Mouse (Mus musculus): Measurements from ENCODE around the gene Cacna1d. TPM values are rescaled to one million over a fixed set of nuclear protein-coding genes. Genes with fewer than 3 reads are reported as not detected.

The Cacna1d gene
- polyA plus RNA-seq, 1 experiment from 2014 or later, result 1.5 TPM

DNA sequence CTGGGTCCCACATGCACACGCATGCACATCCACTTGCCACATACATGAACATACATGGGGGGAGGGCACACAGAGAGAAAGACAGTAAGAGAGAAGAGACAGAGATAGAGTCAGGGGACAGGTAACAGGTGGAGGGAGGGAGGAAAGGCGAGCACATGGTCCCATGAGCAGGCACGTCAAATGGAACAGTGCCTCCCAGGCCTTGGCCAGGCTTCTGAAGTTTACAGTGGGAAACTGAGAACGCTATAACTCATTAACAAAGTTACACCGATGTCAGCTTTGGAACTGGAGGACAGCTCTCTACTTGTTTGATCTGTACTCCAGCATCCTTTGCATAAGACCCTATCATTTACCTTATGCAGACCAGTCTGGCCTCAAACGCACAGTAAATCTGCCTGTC, 16.8 kb downstream of the Cacna1d start:
- no peaks in the 10 kb centered on the region for H3K27me3 ChIP-seq (replicated peaks; ENCODE audit: control insufficient read depth, insufficient read depth, low read length)
- H3K27ac ChIP-seq (ENCODE audit: low read depth, low read length), result no peak overlapping the region
- TF ChIP-seq CTCF (IDR thresholded peaks at IDR 0.05; ENCODE audit: low read depth), result no peak
- ATAC-seq, result no peak
- H3K9ac ChIP-seq (ENCODE audit: low read depth, low read length), result no peak overlapping the region
- H3K4me1 ChIP-seq (replicated peaks; ENCODE audit: control insufficient read depth, insufficient read depth, low read length), result no peaks in the 10 kb centered on the region
- H3K4me2 ChIP-seq (replicated peaks; ENCODE audit: low read depth), result no peak overlapping the region
- H3K36me3 ChIP-seq (ENCODE audit: control insufficient read depth, insufficient read depth), result no peaks in the 10 kb centered on the region
- 80% methylated on average over 6 of the region's 6 CpGs for WGBS
- no peak overlapping the region for H3K4me3 ChIP-seq (ENCODE audit: low read depth, low read length)
- H3K9me3 ChIP-seq (ENCODE audit: control insufficient read depth), result no peaks in the 10 kb centered on the region

DNA sequence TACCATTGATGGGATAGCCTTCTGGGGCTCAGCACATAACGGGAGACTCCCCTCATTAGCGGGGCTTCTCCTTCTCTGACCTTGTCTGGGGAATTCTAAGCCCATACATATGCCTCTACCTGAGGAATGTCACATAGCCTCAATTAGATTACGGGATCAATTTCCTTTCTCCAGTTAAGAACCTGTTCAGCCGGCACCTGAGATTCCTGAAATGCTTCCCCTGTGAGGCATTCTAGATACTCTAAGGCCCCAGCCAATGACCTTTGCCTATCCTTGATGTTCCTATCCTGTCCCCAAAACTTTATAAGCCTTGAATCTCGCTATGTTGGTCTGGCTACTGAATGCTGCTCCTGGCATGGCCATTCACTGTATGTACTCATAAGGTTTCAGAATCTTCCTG, 17.6 kb downstream of the Cacna1d start:
- no peaks in the 10 kb centered on the region for H3K36me3 ChIP-seq (ENCODE audit: control insufficient read depth, insufficient read depth)
- whole genome bisulfite sequencing, result 35% methylated on average over 5 of the region's 5 CpGs
- H3K9ac ChIP-seq (ENCODE audit: low read depth, low read length), result no peak overlapping the region
- H3K4me1 ChIP-seq (replicated peaks; ENCODE audit: control insufficient read depth, insufficient read depth, low read length), result no peaks in the 10 kb centered on the region
- no peaks in the 10 kb centered on the region for H3K9me3 ChIP-seq (ENCODE audit: control insufficient read depth)
- H3K27me3 ChIP-seq (replicated peaks; ENCODE audit: control insufficient read depth, insufficient read depth, low read length), result no peaks in the 10 kb centered on the region
- TF ChIP-seq CTCF (IDR thresholded peaks at IDR 0.05; ENCODE audit: low read depth), result no peak
- no peak overlapping the region for H3K4me2 ChIP-seq (replicated peaks; ENCODE audit: low read depth)
- no peak overlapping the region for H3K4me3 ChIP-seq (ENCODE audit: low read depth, low read length)
- H3K27ac ChIP-seq (ENCODE audit: low read depth, low read length), result no peak overlapping the region
- no peak for ATAC-seq

DNA sequence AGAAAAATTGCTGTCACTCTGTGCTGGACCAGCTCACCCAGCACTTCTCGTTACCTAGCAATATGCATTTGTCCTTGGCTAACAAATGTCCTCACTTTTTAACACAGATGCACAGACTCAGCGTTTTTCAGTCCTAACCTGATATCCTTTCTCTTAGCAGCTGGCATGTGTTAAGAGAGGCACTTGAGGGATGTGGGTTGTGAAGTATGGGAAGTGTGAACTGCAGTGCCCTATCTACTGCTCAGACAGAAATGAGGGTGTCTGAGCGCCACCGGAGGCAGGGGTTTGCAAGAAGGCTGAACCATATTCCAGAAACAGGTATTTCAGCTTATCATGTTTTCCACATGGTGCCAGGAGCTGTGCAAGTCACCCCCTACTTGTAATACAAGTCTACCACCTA, 27.9 kb downstream of the Cacna1d start:
- Histone ChIP-seq H3K4me2 (replicated peaks; ENCODE audit: low read depth) (no peak overlapping the region), H3K9me3 (ENCODE audit: control insufficient read depth) (no peaks in the 10 kb centered on the region), H3K27ac (ENCODE audit: low read depth, low read length) (no peak overlapping the region), H3K9ac (ENCODE audit: low read depth, low read length) (no peak overlapping the region), H3K36me3 (ENCODE audit: control insufficient read depth, insufficient read depth) (no peaks in the 10 kb centered on the region), H3K27me3 (replicated peaks; ENCODE audit: control insufficient read depth, insufficient read depth, low read length) (no peaks in the 10 kb centered on the region; the same call in 1 of the 2 replicates), H3K4me3 (ENCODE audit: low read depth, low read length) (no peak overlapping the region), H3K4me1 (replicated peaks; ENCODE audit: control insufficient read depth, insufficient read depth, low read length) (no peaks in the 10 kb centered on the region)
- TF ChIP-seq CTCF (IDR thresholded peaks at IDR 0.05; ENCODE audit: low read depth), result no peak
- WGBS, result 81% methylated on average over 4 of the region's 4 CpGs
- ATAC-seq, result no peak

DNA sequence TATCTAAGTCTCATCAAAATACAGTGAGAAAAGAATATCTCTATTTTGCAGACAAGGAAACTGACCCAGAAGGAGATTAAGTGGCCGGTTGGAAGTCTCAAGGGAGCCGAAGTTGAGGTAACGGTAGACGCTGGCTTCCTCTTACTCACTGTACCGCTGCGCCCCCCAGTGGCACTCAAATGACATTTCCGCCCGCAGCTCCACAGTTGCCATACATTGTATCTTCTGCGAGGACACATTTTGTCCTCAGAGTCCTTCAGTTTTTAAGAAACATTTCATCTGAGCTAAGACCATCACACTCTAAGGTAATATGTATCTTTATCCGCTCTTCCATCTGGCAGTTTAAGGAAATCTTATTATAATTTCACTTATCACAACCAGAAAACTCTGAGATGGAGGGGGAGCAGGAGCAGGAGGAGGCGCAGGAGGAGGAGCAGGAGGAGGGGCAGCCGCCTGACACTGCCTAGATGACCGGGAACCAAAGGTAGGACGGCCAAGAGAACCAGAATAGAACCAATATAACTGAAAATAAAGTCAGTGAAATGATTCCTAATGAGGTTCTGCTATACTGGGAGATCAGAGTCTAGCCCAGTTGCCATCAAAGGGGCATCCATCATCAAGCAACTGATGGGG, 31.2 kb downstream of the Cacna1d start:
- no peak overlapping the region for H3K4me2 ChIP-seq (replicated peaks; ENCODE audit: low read depth)
- H3K4me1 ChIP-seq (replicated peaks; ENCODE audit: control insufficient read depth, insufficient read depth, low read length), result no peaks in the 10 kb centered on the region
- H3K9me3 ChIP-seq (ENCODE audit: control insufficient read depth), result no peaks in the 10 kb centered on the region
- WGBS, result 5% methylated on average over 14 of the region's 14 CpGs
- H3K27ac ChIP-seq (ENCODE audit: low read depth, low read length), result no peak overlapping the region
- H3K27me3 ChIP-seq (replicated peaks; ENCODE audit: control insufficient read depth, insufficient read depth, low read length), result no peaks in the 10 kb centered on the region; the same call in 1 of the 2 replicates
- no peak overlapping the region for H3K4me3 ChIP-seq (ENCODE audit: low read depth, low read length)
- no peak overlapping the region for H3K9ac ChIP-seq (ENCODE audit: low read depth, low read length)
- H3K36me3 ChIP-seq (ENCODE audit: control insufficient read depth, insufficient read depth), result no peaks in the 10 kb centered on the region
- ATAC-seq, result no peak
- TF ChIP-seq CTCF (IDR thresholded peaks at IDR 0.05; ENCODE audit: low read depth), result peak; percentile 96

DNA sequence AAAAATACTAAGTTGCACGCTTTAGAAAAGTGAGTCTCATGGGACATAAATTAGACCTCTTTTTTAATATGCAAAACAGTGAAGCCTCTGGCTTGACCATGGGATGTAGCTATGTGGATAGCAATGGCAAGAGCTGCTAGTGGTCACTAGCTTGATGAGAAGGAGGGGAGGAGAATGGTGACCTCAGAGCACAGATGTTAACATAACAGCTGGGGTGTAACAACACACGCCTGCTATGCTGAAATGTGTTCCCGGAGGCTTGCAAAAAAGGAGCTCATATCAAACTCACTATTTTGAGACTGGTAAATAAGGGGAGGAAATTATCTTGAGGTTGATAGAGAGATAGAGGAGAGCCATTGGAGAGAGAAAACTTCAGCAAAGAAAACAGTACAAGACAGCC, 32.4 kb downstream of the Cacna1d start:
- no peaks in the 10 kb centered on the region; the same call in 1 of the 2 replicates for H3K27me3 ChIP-seq (replicated peaks; ENCODE audit: control insufficient read depth, insufficient read depth, low read length)
- ATAC-seq, result no peak
- no peaks in the 10 kb centered on the region for H3K4me1 ChIP-seq (replicated peaks; ENCODE audit: control insufficient read depth, insufficient read depth, low read length)
- 74% methylated on average over 3 of the region's 3 CpGs for WGBS
- no peaks in the 10 kb centered on the region for H3K9me3 ChIP-seq (ENCODE audit: control insufficient read depth)
- no peak overlapping the region for H3K4me2 ChIP-seq (replicated peaks; ENCODE audit: low read depth)
- no peaks in the 10 kb centered on the region for H3K36me3 ChIP-seq (ENCODE audit: control insufficient read depth, insufficient read depth)
- H3K4me3 ChIP-seq (ENCODE audit: low read depth, low read length), result no peak overlapping the region
- H3K27ac ChIP-seq (ENCODE audit: low read depth, low read length), result no peak overlapping the region
- no peak for TF ChIP-seq CTCF (IDR thresholded peaks at IDR 0.05; ENCODE audit: low read depth)
- no peak overlapping the region for H3K9ac ChIP-seq (ENCODE audit: low read depth, low read length)

DNA sequence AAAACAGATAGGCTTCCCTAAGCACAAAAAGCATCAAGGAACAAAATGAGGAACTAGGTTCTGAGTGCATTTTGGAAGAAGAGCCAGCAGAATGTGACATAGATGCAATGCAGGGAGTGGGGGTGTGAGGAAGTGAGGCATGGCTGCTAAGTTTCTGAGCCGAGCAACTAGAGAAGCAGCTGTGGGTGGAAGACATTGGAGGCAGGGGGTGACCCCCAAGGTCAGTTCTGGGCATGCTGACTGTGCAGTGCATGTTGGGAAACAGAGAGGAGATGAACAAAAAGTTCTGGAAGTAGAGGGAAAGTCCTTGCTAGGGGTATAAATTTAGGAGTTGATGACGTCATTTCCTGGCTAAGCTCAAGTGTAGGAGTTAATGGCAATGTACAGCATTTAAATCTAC, 33.4 kb downstream of the Cacna1d start:
- H3K36me3 ChIP-seq (ENCODE audit: control insufficient read depth, insufficient read depth), result no peaks in the 10 kb centered on the region
- no peak overlapping the region for H3K4me3 ChIP-seq (ENCODE audit: low read depth, low read length)
- 44% methylated on average over 2 of the region's 2 CpGs for WGBS
- no peaks in the 10 kb centered on the region for H3K9me3 ChIP-seq (ENCODE audit: control insufficient read depth)
- no peak for TF ChIP-seq CTCF (IDR thresholded peaks at IDR 0.05; ENCODE audit: low read depth)
- ATAC-seq, result no peak
- H3K27ac ChIP-seq (ENCODE audit: low read depth, low read length), result no peak overlapping the region
- no peaks in the 10 kb centered on the region; the same call in 1 of the 2 replicates for H3K27me3 ChIP-seq (replicated peaks; ENCODE audit: control insufficient read depth, insufficient read depth, low read length)
- no peak overlapping the region for H3K4me2 ChIP-seq (replicated peaks; ENCODE audit: low read depth)
- H3K9ac ChIP-seq (ENCODE audit: low read depth, low read length), result no peak overlapping the region
- H3K4me1 ChIP-seq (replicated peaks; ENCODE audit: control insufficient read depth, insufficient read depth, low read length), result no peaks in the 10 kb centered on the region

All from intestine, postnatal 0 days (tissue).